Mouse (Mus musculus): ENCODE results near the gene Eepd1.
A peak's percentile ranks its signal among the peaks of the same experiment; 100 is the strongest.

The Eepd1 gene

DNA sequence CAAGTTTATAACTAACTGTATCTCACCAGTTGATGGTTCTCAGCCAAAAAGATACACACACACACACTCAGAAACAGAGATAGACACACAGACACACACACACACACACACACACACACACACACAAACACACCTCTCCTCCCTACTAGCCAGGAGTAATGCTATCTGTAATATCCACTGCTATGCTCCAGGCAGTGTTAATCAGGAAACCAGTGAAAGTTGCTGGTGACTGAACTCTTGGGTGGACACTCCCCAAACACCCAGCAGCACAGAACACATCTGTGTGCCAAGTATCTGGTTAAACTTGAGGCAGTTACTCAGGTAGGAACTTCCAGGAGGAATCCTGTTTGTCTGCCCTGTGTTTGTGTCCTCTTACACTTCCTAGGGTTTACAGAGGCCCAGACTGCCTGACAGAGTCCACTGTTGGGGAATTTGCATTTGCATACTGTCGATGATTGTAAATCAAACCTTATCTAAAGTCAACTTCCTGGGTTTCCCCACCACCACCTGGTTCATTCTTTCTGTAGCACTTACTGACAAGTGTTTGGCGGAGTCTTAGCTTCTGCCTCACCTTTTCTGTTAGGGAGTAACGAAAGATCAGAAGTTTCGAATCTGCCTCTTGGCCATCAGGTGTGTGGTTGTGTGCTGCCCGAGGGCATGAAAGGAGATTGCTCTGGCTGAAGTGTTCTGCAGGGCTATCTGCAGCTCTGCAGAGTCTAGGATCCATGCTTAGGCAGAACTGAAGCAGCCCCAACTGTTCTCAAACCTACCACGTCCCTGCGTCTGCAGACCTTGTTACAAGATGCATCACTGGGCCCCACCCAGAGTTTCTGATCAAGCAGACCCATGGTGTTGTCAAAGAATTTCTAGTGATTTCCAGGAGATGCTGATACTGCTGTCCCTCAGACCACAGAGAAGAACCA lies 97.6 kb downstream of the Eepd1 start:
- DNase-seq (ENCODE audit: low read depth, low spot score) = no peak

DNA sequence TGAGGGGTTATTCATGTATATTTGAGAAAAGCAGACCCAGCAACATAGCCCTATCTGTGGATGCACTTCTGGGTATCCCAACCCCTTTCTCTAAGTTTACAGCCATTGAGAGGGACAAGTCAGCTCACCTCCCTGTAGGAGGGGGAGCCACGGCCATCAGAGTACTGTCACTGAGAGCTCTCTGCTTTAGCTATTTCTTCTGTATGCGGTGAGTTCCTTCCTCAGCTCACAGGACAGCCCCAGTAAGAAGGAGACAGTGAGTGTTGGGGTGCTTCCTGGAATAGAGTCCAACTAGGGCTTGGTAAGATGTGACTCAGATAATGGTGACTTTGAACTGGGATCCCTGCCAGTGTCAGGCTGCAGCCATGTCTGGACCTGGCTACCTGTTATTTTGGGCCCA lies 102.3 kb downstream of the Eepd1 start:
- DNase-seq (ENCODE audit: low read depth, low spot score) = no peak

DNA sequence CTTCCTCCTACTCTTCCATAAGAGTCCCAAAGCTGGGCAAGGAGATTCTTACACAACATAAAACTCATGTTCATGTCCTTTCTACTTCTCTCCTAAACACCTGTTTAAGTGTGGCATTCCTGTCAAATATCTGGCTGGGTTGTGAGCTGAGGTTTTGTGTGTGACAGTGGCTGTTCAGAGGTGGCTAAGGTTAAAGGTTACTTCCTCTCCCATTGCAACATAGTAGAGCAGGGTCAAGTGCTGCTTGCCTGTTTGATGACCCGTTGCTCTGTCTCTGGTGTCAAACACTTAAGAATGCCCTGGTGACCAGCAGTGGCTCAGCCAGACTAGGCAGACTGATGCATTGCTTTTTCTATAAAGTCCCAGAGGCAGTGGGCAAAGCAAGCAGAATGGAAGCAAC lies 104.3 kb downstream of the Eepd1 start:
- no peak for DNase-seq (ENCODE audit: low read depth, low spot score)

DNA sequence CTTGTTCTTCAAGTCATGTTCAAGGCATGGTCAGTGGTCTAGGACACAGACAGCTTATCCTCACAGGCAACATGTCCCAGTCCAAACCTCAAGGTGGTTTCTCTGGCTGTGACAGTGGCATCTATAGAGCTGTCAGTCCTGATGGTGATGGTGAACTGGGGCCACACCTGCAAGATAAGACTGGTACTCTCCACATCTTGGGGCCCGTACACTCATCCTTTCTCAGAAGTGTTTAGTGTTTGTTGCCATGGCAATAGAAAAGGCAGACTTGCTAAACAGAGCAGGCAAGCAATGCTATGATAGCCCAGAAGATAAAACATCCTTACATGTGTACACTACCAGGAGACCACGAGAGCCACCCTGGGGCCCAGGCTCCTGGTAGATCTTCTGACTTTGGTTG lies 107.2 kb downstream of the Eepd1 start:
- no peak for DNase-seq (ENCODE audit: low read depth, low spot score)

DNA sequence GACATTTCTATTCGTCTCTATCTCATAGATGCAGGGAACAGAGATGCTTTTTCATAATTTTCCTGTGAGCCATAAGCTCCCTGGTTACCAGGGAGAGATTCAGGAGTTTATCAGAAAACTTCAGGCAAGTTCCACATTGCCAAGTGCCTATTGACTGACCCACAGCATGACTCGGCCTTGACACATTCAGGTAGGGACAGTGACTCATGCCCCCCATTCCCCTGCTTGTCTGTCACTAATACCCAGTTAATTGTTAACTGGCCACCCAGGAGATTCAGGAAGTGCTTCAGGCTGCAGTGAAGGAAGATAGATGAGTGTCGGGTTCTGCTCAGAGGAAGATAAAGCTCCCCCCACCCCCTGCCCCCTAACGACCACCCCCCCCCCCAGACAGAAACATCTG lies 109.4 kb downstream of the Eepd1 start:
- no peak for DNase-seq (ENCODE audit: low read depth, low spot score)

DNA sequence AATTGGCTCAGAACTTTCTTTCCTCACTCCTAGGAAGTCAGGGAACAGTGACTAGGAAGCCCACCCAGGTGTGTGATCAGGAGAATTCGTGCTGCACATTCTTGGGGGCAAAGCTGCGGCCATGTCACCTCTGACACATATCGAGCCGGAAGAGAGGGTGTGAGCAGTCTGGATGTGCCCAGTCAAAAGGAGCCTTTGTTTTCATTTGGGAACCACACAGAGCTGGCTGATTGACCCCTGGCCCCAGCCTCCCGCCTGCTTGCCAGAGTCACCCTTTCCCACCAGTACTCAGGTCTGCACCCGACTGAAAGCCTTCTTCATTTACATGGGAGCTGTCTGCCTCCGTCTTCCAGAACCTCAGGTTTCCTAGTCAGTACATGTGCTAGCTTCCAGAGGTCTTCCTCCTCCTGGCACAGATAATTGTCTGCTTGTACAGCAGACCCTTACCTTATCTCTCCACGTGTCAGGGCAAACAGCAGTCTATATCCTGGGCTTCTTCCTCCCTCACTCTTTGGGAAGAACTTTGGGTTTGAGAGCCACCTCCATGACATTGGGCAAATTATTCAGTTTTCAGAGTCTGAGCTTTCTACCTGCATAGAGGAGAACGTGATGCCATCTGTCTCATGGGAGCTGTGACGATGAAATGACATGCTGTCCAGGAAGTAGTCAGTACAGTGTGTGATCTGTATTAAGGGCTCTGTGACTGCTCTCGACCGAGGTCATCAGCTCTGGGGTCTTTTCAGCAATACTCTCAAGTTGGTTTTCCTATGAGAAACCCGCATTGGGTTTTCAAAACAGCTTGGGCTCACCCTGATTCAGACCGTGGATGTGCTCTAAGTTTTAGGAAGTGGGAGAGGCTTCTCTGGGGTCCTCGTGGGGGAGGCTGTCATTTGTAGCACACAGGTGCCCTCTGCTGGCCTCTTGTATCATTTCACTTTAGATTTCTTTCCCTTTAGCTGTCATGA lies 110.3 kb downstream of the Eepd1 start:
- peak; percentile 77 for DNase-seq (ENCODE audit: low read depth, low spot score)

DNA sequence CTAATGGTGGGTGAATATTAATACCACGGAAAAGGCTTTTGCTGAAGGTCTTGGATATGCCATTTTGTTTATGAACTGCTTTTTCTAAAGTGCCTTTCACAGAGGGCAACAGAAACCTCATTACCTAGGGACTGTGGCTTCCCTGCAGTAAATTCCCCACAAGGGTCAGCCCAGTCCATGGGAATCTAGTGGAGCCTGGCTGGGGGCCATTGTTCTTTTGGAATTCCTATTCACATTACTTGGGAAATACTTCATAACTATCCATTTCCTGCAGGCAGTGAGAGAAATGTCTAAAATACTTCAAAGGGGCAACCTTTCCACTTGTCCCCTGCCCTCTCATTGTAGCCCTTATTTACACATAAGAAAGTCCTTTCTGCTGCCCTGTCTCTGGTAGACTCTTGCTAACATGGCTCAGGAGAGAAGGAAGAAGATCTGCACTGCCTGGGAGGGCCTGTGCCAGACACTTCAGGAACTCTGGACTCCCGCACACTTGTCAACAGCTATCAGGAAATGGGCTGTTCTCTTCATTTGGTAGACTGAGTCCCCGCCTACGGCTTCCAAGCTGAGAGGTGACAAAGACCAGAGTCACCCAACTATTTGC lies 111.1 kb downstream of the Eepd1 start:
- DNase-seq (ENCODE audit: low read depth, low spot score) = peak; percentile 26

DNA sequence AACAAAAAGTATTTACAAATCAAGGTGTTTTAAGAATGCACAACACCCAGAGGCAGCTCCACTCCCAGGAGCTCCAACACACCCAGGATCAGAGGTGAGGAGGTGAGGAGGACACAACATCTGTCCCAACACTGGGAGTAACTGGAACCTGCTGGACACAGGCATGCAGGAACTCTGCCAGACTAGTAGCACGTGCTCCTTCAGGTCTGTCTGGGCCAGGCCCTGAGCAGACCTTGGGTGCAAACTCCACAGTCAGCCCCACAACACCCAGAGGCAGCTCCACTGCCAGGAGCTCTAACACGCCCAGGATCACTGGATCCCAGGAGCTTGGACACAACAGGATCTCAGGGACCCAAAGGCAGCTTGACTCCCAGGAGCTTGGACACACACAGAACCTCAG lies 143.4 kb downstream of the Eepd1 start:
- no peak for DNase-seq (ENCODE audit: low read depth, low spot score)

DNA sequence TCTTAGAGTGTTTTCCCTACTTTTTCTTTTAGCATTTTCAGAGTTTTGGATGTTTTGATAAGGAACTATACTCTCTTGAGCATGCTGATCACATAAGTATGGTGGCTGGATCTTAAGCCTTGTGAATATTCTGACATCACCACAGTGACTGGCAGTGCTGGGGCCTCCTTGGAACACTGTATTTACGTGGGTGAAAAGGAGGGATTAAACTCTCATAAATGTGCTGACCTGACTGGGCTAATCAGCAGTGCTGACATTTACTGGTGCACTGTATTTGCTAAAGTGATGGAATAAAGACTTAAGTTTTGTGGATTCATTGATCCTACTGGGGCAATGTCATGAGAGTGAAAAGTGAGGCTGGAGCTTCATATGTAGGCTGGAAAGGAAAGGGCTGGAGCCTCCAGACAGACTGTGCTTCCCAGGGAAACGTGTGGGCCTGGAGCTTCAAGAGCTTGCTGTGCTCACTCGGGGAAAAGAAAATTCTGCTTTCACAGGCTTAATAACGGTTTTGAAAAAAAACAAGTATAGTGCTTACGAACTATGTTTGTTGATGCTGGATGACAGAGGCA lies 148.3 kb downstream of the Eepd1 start:
- no peak for DNase-seq (ENCODE audit: low read depth, low spot score)
